Mouse (Mus musculus) limb, embryonic 11.5 days (tissue): Measurements from ENCODE around the gene Tmem158. TPM values are rescaled to one million over a fixed set of nuclear protein-coding genes. Genes with fewer than 3 reads are reported as not detected.
A peak's percentile ranks its signal among the peaks of the same experiment; 100 is the strongest.

Source experiments
- ATAC-seq: fragments of 200-750 bp; cut with Nextera tagmentation; 2 replicates; pipeline ENCODE4 v1.8.0; 2017; ENCODE audit warnings: low read depth; ENCODE audit not compliant: insufficient number of reproducible peaks, low FRiP score, low TSS enrichment
- DNase-seq: peaks from one replicate; pipeline ENCODE4 v3.0.0-alpha.2; 2015; ENCODE audit warnings: low spot score
- H3K27ac ChIP-seq: fragments of 300-500 bp; sonication (generic); replicated peaks from 2 replicates; pipeline ENCODE4 v1.5.1; 2014; ENCODE audit warnings: low read depth, mild to moderate bottlenecking, low read length
- H3K27me3 ChIP-seq: fragments of 300-500 bp; sonication (generic); 2 replicates; pipeline ENCODE4 v1.6.1; 2014; ENCODE audit warnings: mild to moderate bottlenecking, low read length, mixed read lengths; ENCODE audit not compliant: control insufficient read depth, insufficient read depth
- H3K36me3 ChIP-seq: fragments of 300-500 bp; sonication (generic); 2 replicates; pipeline ENCODE4 v1.6.1; 2014; ENCODE audit warnings: mild to moderate bottlenecking, low read length, moderate library complexity, mixed read lengths; ENCODE audit not compliant: control insufficient read depth, insufficient read depth
- H3K4me1 ChIP-seq: fragments of 300-500 bp; sonication (generic); 2 replicates; pipeline ENCODE4 v1.6.1; 2014; ENCODE audit warnings: low read length, mixed read lengths; ENCODE audit not compliant: control insufficient read depth, insufficient read depth
- H3K4me2 ChIP-seq: fragments of 300-500 bp; sonication (generic); 2 replicates; pipeline ENCODE4 v1.6.1; 2014; ENCODE audit warnings: low read depth, mild to moderate bottlenecking, moderate library complexity; ENCODE audit not compliant: severe bottlenecking
- H3K4me3 ChIP-seq: fragments of 300-500 bp; sonication (generic); 2 replicates; pipeline ENCODE4 v1.5.1; 2014; ENCODE audit warnings: low read depth, low read length
- H3K9ac ChIP-seq: fragments of 300-500 bp; sonication (generic); 2 replicates; pipeline ENCODE4 v1.6.1; 2014; ENCODE audit warnings: mild to moderate bottlenecking, low read length
- H3K9me3 ChIP-seq: fragments of 300-500 bp; sonication (generic); 2 replicates; pipeline ENCODE4 v1.6.1; 2016; ENCODE audit warnings: low read length; ENCODE audit not compliant: control insufficient read depth
- WGBS: fragments of 180-500 bp; shearing (Covaris S2); extraction: QIAGEN DNeasy Blood & Tissue Kit; methylation state at CpG from one replicate; pipeline ENCODE4 v1.1.7; 2014; 5-methylcytosine and 5-hydroxymethylcytosine counted together
- polyA plus RNA-seq: library from polyadenylated mRNA; unstranded; fragments of >200 nt; fragmentation: Nextera tagmentation; extraction: Ambion mirVana; gene quantifications from 2 replicates; pipeline ENCODE4 v1.2.1, GENCODE M21; 2014

Tmem158 gene
- polyA plus RNA-seq, result 4.4 and 5.4 TPM in 2 replicates

DNA sequence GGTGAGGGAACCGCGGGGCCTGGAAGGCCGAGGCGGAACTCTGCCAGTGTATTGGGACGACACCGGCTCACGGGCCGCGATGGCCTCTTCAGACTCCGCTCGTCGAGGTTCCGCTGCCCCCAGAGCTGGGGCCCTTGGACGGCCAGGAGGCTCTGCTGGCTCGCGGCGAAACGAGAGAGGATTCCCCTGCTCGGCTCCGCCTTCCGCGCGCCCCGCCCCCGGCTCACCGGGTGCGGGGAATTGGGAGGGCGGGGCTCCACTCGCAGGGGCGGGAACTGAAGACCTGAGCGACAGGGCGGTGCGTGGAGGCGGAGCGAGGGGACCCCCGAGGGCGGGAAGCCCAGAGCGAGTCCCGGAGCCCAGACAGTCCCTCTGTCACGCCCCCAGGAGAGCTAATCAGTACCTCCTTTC, at the start of gene Tmem158:
Gene Tmem158, minus strand, starts transcription at position 154 of the 411 bp plus-strand sequence.
- Histone ChIP-seq H3K27me3 (peaks cover 11% of the 10 kb centered on the region; the same call in 1 of the 2 replicates), H3K27ac (no peak within 1 kb of the TSS), H3K9me3 (no peaks in the 10 kb centered on the region), H3K9ac (peak within 1 kb of the TSS; percentile 67), H3K4me1 (no peaks in the 10 kb centered on the region), H3K36me3 (no peaks in the 10 kb centered on the region), H3K4me2 (peak within 1 kb of the TSS; percentile 97), H3K4me3 (peak within 1 kb of the TSS; percentile 62)
- WGBS, result under 1% methylated on average over 35 of the region's 40 CpGs
- peak; percentile 92 for ATAC-seq
- DNase-seq, result peak; percentile 92

DNA sequence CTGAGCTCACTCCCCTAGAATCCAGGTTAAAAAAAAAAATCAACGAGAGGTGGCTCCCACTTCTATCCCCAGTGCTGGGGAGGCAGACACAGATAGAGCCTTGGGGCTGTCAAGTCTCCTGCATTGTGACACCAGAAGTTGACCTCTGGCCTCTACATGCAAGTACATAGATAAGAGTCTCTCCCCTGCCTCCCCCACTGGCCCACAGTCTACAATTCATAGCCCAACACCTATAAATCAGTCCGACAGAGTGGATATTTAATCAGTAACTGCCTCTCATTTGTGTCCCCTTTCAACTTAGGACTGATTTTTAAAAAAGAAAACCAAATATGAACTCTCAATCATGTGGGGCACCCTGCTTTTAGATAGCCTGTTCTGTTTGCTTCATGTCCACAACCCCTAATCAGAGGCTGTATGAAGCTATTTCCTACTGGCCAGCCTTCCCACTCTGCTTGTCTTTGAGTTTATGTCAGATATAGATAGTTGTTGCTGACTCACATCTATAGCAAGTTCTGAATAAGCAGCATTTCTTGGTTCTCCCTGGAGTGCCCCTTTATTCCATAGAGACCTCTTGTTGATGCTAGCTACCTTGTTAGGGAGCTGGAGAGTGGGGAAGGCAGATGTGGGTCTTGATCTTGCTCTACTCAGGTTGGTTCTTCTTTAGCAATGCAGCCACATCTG, 49.3 kb upstream of the Tmem158 start:
- no peak for DNase-seq
- no peak for ATAC-seq
- H3K4me3 ChIP-seq, result no peak overlapping the region
- no peak overlapping the region for H3K4me2 ChIP-seq
- no peak overlapping the region for H3K27ac ChIP-seq
- H3K4me1 ChIP-seq, result no peaks in the 10 kb centered on the region
- no peaks in the 10 kb centered on the region for H3K36me3 ChIP-seq
- H3K9ac ChIP-seq, result no peak overlapping the region
- 70% methylated on average over 2 of the region's 2 CpGs for WGBS
- H3K27me3 ChIP-seq, result no peaks in the 10 kb centered on the region
- H3K9me3 ChIP-seq, result no peaks in the 10 kb centered on the region

DNA sequence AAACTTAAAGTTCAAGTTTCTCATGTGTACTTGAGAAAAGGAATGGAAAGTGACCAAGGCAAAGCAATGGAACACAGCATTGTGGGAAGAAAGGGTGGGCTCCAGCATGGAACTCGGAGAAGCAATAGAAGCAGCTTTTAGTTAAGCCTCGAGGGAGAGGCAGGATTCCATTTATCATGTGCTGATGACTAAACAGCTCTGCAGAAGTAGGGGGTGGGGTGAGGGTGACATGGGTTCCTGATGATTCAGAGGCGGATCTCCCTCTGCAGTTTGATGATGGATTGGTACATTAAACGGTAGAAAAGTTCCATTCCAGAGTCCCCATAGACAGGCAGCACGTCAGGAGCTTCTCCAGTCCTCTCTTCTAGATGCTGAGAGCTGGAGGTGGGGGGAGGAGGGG, 48.5 kb upstream of the Tmem158 start:
- H3K36me3 ChIP-seq, result no peaks in the 10 kb centered on the region
- no peak overlapping the region for H3K4me3 ChIP-seq
- H3K27me3 ChIP-seq, result no peaks in the 10 kb centered on the region
- H3K4me2 ChIP-seq, result no peak overlapping the region
- ATAC-seq, result no peak
- no peak for DNase-seq
- WGBS, result 54% methylated on average over 5 of the region's 5 CpGs
- H3K4me1 ChIP-seq, result no peaks in the 10 kb centered on the region
- H3K9me3 ChIP-seq, result no peaks in the 10 kb centered on the region
- no peak overlapping the region for H3K27ac ChIP-seq
- H3K9ac ChIP-seq, result no peak overlapping the region

DNA sequence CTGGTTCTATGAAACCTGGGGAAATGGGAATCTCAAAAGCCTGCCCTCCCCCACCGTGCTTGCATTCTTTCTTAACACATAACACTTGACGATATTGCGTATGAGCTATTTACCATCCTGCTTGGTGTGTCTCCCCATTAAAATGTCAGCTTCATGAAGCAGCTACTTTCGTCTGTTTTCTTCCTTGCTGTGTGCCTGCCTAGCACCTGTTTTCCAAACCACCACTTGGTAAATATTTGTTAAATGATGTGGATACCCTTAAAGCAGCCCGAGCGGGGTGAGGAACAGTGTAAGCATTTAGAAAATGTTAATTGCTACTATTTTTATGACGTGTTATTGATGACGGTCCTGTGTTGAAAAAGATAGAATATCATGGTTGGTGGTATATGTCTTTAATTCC, 44.4 kb upstream of the Tmem158 start:
- no peaks in the 10 kb centered on the region for H3K4me1 ChIP-seq
- no peak overlapping the region for H3K27ac ChIP-seq
- H3K36me3 ChIP-seq, result no peaks in the 10 kb centered on the region
- no peak for DNase-seq
- H3K4me3 ChIP-seq, result no peak overlapping the region
- WGBS, result 53% methylated on average over 8 of the region's 8 CpGs
- no peak; the same call in 1 of the 2 replicates for ATAC-seq
- no peaks in the 10 kb centered on the region for H3K27me3 ChIP-seq
- no peak overlapping the region for H3K4me2 ChIP-seq
- H3K9me3 ChIP-seq, result no peaks in the 10 kb centered on the region
- no peak overlapping the region for H3K9ac ChIP-seq

DNA sequence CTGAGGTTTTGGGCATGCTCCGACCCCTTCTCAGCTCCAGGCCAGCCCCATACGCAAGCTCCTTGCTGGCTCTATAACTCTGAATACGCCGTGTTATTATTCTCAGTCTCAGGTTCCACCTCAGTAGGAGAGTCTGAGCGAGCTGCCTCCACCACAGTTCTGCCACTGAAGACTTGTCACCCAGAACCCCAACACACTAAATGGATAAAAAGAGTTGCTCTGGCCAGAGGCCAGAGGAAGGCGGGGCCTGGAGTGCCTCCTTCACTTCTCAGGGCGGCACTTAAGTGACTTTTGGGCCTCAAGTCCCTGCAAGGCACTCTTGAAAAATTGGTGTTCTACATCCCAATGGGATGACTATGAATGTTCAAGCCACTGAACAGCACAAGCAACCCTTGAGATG, 43.4 kb upstream of the Tmem158 start:
- H3K27ac ChIP-seq, result no peak overlapping the region
- no peak overlapping the region for H3K4me2 ChIP-seq
- DNase-seq (no peak), ATAC-seq (no peak)
- H3K27me3 ChIP-seq, result no peaks in the 10 kb centered on the region
- H3K9ac ChIP-seq, result no peak overlapping the region
- no peaks in the 10 kb centered on the region for H3K4me1 ChIP-seq
- H3K4me3 ChIP-seq, result no peak overlapping the region
- 87% methylated on average over 7 of the region's 7 CpGs for WGBS
- no peaks in the 10 kb centered on the region for H3K36me3 ChIP-seq
- H3K9me3 ChIP-seq, result no peaks in the 10 kb centered on the region

DNA sequence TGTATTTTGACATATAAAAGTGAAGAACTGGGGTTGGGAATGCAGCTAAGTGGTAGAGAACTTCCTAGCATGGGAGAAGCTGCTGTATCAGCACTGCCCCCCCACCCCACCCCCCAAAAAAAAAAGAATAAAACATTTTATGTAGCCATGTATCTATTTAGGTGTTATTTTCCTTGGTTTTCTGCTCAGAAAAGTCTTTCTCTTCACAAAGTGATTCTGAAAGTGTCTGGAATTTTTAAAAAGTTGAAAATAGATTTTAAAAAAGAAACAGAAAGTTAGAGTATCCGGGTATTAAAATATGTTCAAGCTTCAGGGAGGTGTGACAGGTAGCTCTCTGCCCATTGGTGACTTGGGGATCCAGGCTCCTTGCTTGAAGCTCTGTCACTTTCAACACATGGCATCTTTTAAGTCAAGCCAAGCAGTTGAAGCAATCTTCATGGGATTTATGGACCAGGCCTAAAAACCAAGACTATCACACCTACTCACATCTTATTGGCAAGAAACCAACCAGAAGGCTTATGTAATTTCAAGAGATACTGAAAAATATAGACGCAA, 42.3 kb upstream of the Tmem158 start:
- Histone ChIP-seq H3K27me3 (no peaks in the 10 kb centered on the region), H3K36me3 (no peaks in the 10 kb centered on the region), H3K4me3 (no peak overlapping the region), H3K4me2 (no peak overlapping the region), H3K4me1 (no peaks in the 10 kb centered on the region), H3K9me3 (no peaks in the 10 kb centered on the region), H3K9ac (no peak overlapping the region), H3K27ac (no peak overlapping the region)
- 91% methylated on average over 2 of the region's 2 CpGs for WGBS
- ATAC-seq, result no peak
- DNase-seq, result no peak

DNA sequence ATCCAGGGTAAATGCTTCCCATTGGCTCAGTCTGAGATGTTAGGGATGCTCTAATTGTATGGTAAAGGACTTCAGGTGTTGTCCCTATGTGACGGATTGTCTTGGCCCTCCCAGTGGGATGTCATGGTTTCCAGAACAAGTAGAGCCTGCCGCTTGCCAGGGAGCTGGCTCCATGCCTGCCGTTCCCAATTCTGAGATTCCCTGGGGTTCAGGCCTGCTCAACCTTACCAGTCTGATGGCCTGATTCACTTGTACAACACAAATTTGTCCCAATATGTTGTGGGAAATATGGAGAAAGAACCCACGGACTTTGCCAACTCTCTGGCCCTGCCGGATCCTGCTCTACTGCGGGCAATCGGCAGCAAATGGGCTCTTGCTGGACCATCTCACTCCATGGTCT, 37.3 kb upstream of the Tmem158 start:
- no peak for ATAC-seq
- 92% methylated on average over 7 of the region's 7 CpGs for WGBS
- H3K4me3 ChIP-seq, result no peak overlapping the region

DNA sequence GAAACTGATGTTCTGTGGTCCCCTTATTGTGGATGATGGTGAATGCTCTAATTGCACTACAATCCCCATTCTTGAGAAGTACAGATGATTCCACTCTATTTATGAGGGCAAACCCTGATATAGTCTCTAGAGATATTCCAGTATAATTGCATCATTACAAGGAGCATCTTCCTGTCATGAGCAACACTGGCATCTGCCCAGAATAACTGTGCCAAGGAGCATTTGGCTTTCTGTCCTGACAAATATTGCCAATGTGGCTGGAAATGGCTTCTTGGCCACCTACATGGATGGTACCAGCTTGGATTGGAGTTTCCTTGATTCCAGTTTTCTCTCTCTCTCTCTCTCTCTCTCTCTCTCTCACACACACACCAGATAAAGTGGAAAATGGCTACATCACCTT, 35.7 kb upstream of the Tmem158 start:
- Histone ChIP-seq H3K36me3 (no peaks in the 10 kb centered on the region), H3K4me2 (no peak overlapping the region), H3K27ac (no peak overlapping the region), H3K4me1 (no peaks in the 10 kb centered on the region), H3K9ac (no peak overlapping the region), H3K9me3 (no peaks in the 10 kb centered on the region), H3K27me3 (no peaks in the 10 kb centered on the region), H3K4me3 (no peak overlapping the region)
- ATAC-seq (no peak), DNase-seq (no peak)

More for the DNA sequence above, 37.3 kb upstream of the Tmem158 start:
- Histone ChIP-seq H3K27me3 (no peaks in the 10 kb centered on the region), H3K4me1 (no peaks in the 10 kb centered on the region), H3K36me3 (no peaks in the 10 kb centered on the region), H3K9me3 (no peaks in the 10 kb centered on the region), H3K27ac (no peak overlapping the region), H3K9ac (no peak overlapping the region), H3K4me2 (no peak overlapping the region)
- DNase-seq, result no peak

DNA sequence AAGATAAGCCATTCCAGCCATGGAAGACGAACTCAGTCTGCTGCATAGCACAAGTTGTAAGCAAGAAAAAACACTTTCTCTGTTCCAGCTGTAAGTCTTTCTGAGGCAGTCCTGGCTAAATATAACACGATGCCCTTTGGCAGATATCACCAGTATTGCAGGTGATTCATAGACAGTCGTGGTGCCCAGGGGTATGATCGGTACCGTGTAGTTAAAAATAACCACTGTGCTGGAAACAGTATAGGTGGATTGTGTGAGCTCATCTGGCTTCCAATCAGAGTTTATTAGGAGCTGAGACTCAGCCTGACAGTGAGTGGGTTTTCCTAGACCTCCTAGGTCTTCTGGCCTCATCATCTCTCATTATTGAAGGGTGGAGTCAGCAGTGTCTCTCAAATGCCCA, 34.0 kb upstream of the Tmem158 start:
- whole genome bisulfite sequencing, result 88% methylated on average over 5 of the region's 5 CpGs
- Histone ChIP-seq H3K4me1 (no peaks in the 10 kb centered on the region), H3K36me3 (no peaks in the 10 kb centered on the region), H3K27me3 (no peaks in the 10 kb centered on the region), H3K9ac (no peak overlapping the region), H3K4me2 (no peak overlapping the region), H3K4me3 (no peak overlapping the region), H3K9me3 (no peaks in the 10 kb centered on the region), H3K27ac (no peak overlapping the region)
- no peak for ATAC-seq
- no peak for DNase-seq
